Mouse (Mus musculus): Measurements from ENCODE around the gene Ephx1.

DNA sequence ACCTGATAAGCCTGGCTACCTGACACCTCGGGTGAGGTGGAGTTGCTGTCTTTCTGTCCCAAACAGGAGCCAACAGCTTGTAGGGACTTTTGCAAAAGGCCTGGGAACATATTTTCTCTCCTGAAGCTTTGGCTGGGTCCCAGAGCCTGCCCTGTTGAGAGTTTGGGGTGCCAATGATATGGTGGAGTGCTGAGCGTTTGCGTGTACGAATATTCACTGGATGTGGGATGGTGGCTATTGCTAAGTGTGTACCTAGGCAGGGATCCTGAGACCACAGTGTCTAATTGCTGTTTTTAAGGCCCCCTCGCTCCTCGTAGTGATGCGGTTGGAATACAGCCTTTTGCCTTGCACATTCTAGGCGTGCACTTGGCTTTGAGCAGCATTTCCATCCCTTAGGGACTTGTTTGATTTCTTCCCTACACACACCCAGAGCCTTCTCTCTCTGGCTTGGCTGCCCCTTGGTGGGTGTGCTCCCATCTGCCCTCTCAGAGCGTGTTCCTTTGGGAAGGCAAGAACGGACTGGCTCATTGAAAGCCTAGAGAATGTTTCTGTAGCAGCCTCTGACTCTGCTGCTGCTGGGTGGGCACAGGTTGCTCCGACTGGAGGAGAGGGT lies 77.6 kb downstream of the Ephx1 start:
- TF ChIP-seq CTCF (IDR thresholded peaks at IDR 0.05; ENCODE audit: control insufficient read depth, insufficient read depth, insufficient read length) = no peak
- TF ChIP-seq USF1 (IDR thresholded peaks at IDR 0.05; ENCODE audit: low read depth) = no peak

Measured in C2C12 (cell line).